Mouse (Mus musculus) MEL (cell line): ENCODE data around the gene Adamts9.

Experiments
- CTCF ChIP-seq, 3 experiments: IDR thresholded peaks in 2 of 3; conservative IDR thresholded peaks in 1 of 3; 2 replicates each; pipeline ENCODE4 v1.5.1; 2011 to 2012; ENCODE audit warnings: low read length in 3 of 3, low read depth in 2 of 3, mild to moderate bottlenecking in 2 of 3, improper control_type of control experiment in 1 of 3, inconsistent platforms in 1 of 3, mixed read lengths in 1 of 3, moderate library complexity in 1 of 3; ENCODE audit not compliant: control insufficient read depth in 1 of 3, insufficient read depth in 1 of 3, poor library complexity in 1 of 3, severe bottlenecking in 1 of 3
- POLR2A ChIP-seq, 2 experiments: IDR thresholded peaks; 2 replicates each; pipeline ENCODE4 v1.6.1; 2011 to 2012; ENCODE audit warnings: low read length in 2 of 2, mild to moderate bottlenecking in 2 of 2, control low read depth in 1 of 2, improper control_type of control experiment in 1 of 2, low read depth in 1 of 2, moderate library complexity in 1 of 2; ENCODE audit not compliant: control insufficient read depth in 1 of 2, insufficient read depth in 1 of 2, poor library complexity in 1 of 2
- POLR2AphosphoS2 ChIP-seq: IDR thresholded peaks from 2 replicates; pipeline ENCODE4 v1.6.1; 2011; ENCODE audit warnings: low read length, improper control_type of control experiment
- POLR2AphosphoS5 ChIP-seq: IDR thresholded peaks from 2 replicates; pipeline ENCODE4 v1.6.1; 2012; ENCODE audit warnings: low read depth, borderline replicate concordance, mild to moderate bottlenecking, inconsistent platforms, low read length, moderate library complexity, mixed read lengths
- ZC3H11A ChIP-seq: IDR thresholded peaks from 2 replicates; pipeline ENCODE4 v1.6.1; 2012; ENCODE audit warnings: low read depth, mild to moderate bottlenecking, inconsistent platforms, low read length, improper control_type of control experiment

DNA sequence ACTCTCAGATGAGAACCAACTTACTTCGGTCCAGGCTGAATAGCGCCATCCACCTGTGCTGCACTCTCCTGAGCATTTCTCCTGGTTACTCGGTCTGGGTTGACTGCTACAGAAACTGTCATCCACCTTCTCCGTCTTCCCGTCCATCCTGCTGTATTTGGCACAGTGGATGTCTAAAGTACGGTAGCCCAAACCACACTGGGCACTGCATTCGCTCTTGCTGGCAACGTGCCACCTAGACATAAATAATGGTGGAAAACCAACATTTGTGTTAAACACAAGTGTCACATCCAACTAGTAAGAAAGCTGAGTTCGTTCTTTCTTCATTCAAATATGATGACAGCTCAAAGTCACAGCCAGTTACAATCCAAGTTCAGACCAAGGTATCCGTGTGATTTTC is 70.5 kb downstream of the Adamts9 start:
- TF ChIP-seq POLR2AphosphoS5 (no peak), POLR2AphosphoS2 (no peak), CTCF (IDR thresholded peaks at IDR 0.05 in 2 of 3, conservative IDR thresholded peaks at IDR 0.05 in 1 of 3; ENCODE audit: control insufficient read depth in 1 of 3, insufficient read depth in 1 of 3, low read depth in 2 of 3, low read length in 3 of 3, poor library complexity in 1 of 3, severe bottlenecking in 1 of 3) (no peak), POLR2A (IDR thresholded peaks at IDR 0.05; ENCODE audit: control insufficient read depth in 1 of 2, insufficient read depth in 1 of 2, low read depth in 1 of 2, low read length in 2 of 2, poor library complexity in 1 of 2) (no peak), ZC3H11A (no peak)
